Mouse (Mus musculus) liver, adult 2 months (tissue): Measurements from ENCODE around the gene Kcnn3.

Source experiments
- CTCF ChIP-seq: fragments of 200-500 bp; IDR thresholded peaks from 2 replicates; pipeline ENCODE4 v1.5.1; 2011; ENCODE audit warnings: low read depth, low read length, control low read depth
- POLR2A ChIP-seq: fragments of 200-500 bp; IDR thresholded peaks from 2 replicates; pipeline ENCODE4 v1.6.1; 2011; ENCODE audit warnings: low read length, control low read depth; ENCODE audit not compliant: insufficient read depth; ENCODE audit errors: extremely low read depth

GRCm38 (mm10) chr3:89521503-89521854, 1.5 kb downstream of the Kcnn3 start:
- TF ChIP-seq POLR2A = no peak
- TF ChIP-seq CTCF = no peak
